Mouse (Mus musculus) intestine, embryonic 15.5 days (tissue): ENCODE results near the gene Rtn4. TPM values are rescaled to one million over a fixed set of nuclear protein-coding genes. Genes with fewer than 3 reads are reported as not detected.
"Not testable (repeated sequence)": the region's sequence is repeated elsewhere in the genome, so short reads cannot be mapped to it uniquely, and the experiment has no call there.

ENCODE experiments used
- ATAC-seq: fragments of 200-750 bp; cut with Nextera tagmentation; 2 replicates; pipeline ENCODE4 v1.8.0; 2017; ENCODE audit warnings: moderate TSS enrichment, moderate library complexity
- H3K27ac ChIP-seq: fragments of 300-500 bp; sonication (generic); 2 replicates; pipeline ENCODE4 v1.5.1; 2015; ENCODE audit warnings: mild to moderate bottlenecking, inconsistent platforms
- H3K27me3 ChIP-seq: fragments of 300-500 bp; sonication (generic); replicated peaks from 2 replicates; pipeline ENCODE4 v1.6.1; 2015; ENCODE audit warnings: inconsistent platforms
- H3K36me3 ChIP-seq: fragments of 300-500 bp; sonication (generic); 2 replicates; pipeline ENCODE4 v1.6.1; 2015; ENCODE audit warnings: inconsistent platforms
- H3K4me1 ChIP-seq: fragments of 300-500 bp; sonication (generic); replicated peaks from 2 replicates; pipeline ENCODE4 v1.6.1; 2015; ENCODE audit warnings: inconsistent platforms
- H3K4me2 ChIP-seq: fragments of 300-500 bp; sonication (generic); replicated peaks from 2 replicates; pipeline ENCODE4 v1.6.1; 2015; ENCODE audit warnings: mild to moderate bottlenecking, inconsistent platforms
- H3K4me3 ChIP-seq: fragments of 300-500 bp; sonication (generic); replicated peaks from 2 replicates; pipeline ENCODE4 v1.5.1; 2015; ENCODE audit warnings: inconsistent platforms
- H3K9ac ChIP-seq: fragments of 300-500 bp; sonication (generic); 2 replicates; pipeline ENCODE4 v1.6.1; 2015; ENCODE audit warnings: inconsistent platforms
- H3K9me3 ChIP-seq: fragments of 300-500 bp; sonication (generic); 2 replicates; pipeline ENCODE4 v1.6.1; 2016; ENCODE audit warnings: inconsistent platforms
- WGBS: fragments of 180-500 bp; shearing (Covaris S2); methylation state at CpG from one replicate; pipeline ENCODE4 v1.1.7; 2015; 5-methylcytosine and 5-hydroxymethylcytosine counted together
- polyA plus RNA-seq: library from polyadenylated mRNA; unstranded; fragments of >200 nt; fragmentation: Nextera tagmentation; extraction: Ambion mirVana; gene quantifications from 2 replicates; pipeline ENCODE4 v1.2.1, GENCODE M21; 2015

Gene Rtn4
- 48.8 and 51.0 TPM in 2 replicates for polyA plus RNA-seq

GRCm38 (mm10) chr11:29692683-29693272 lies at the start of gene Rtn4:
TSS of gene Rtn4 (plus strand) at chr11:29692947.
- H3K27me3 ChIP-seq, result no peaks in the 10 kb centered on the region

GRCm38 (mm10) chr11:29644421-29644820 lies 48.3 kb upstream of the Rtn4 start:
- no peak overlapping the region for H3K4me3 ChIP-seq
- H3K27me3 ChIP-seq, result no peaks in the 10 kb centered on the region
- 82% methylated on average over 1 of the region's 1 CpGs for WGBS
- no peak overlapping the region for H3K9ac ChIP-seq
- H3K36me3 ChIP-seq, result no peaks in the 10 kb centered on the region
- ATAC-seq, result no peak
- H3K27ac ChIP-seq, result no peak overlapping the region
- no peaks in the 10 kb centered on the region for H3K4me1 ChIP-seq
- H3K4me2 ChIP-seq, result no peak overlapping the region
- H3K9me3 ChIP-seq, result no peaks in the 10 kb centered on the region

More at GRCm38 (mm10) chr11:29692683-29693272, at the start of gene Rtn4:
- peak within 1 kb of the TSS; percentile 99 for H3K27ac ChIP-seq
- 0 out of 2 replicates have a peak, but pooled peaks cover 2% of the 10 kb centered on the region for H3K4me1 ChIP-seq
- ATAC-seq, result peak; percentile 97
- H3K4me3 ChIP-seq, result peak within 1 kb of the TSS; percentile 99
- H3K9ac ChIP-seq, result peak within 1 kb of the TSS; percentile 98
- H3K9me3 ChIP-seq, result no peaks in the 10 kb centered on the region
- H3K36me3 ChIP-seq, result no peaks in the 10 kb centered on the region
- under 1% methylated on average over 43 of the region's 43 CpGs for WGBS
- H3K4me2 ChIP-seq, result peak within 1 kb of the TSS; percentile 60

- peak; percentile 89 for ATAC-seq
- no peak overlapping the region for H3K4me3 ChIP-seq
- no peaks in the 10 kb centered on the region for H3K27me3 ChIP-seq
- no peaks in the 10 kb centered on the region for H3K36me3 ChIP-seq
- H3K9me3 ChIP-seq, result no peaks in the 10 kb centered on the region
- no peak overlapping the region for H3K27ac ChIP-seq
- WGBS, result 59% methylated on average over 5 of the region's 5 CpGs
- H3K4me2 ChIP-seq, result no peak overlapping the region
- H3K9ac ChIP-seq, result no peak overlapping the region
- no peaks in the 10 kb centered on the region for H3K4me1 ChIP-seq
These were observed 47.2 kb upstream of the Rtn4 start for GRCm38 (mm10) chr11:29645411-29646066.

GRCm38 (mm10) chr11:29647568-29648319 lies 45.0 kb upstream of the Rtn4 start:
- H3K4me3 ChIP-seq, result no peak overlapping the region
- H3K4me1 ChIP-seq, result no peaks in the 10 kb centered on the region
- no peaks in the 10 kb centered on the region for H3K9me3 ChIP-seq
- ATAC-seq, result no peak
- whole genome bisulfite sequencing, result 46% methylated on average over 6 of the region's 6 CpGs
- H3K27ac ChIP-seq, result no peak overlapping the region
- H3K9ac ChIP-seq, result no peak overlapping the region
- no peaks in the 10 kb centered on the region for H3K36me3 ChIP-seq
- no peaks in the 10 kb centered on the region for H3K27me3 ChIP-seq
- H3K4me2 ChIP-seq, result no peak overlapping the region

- H3K4me3 ChIP-seq, H3K4me1 ChIP-seq, H3K4me2 ChIP-seq, ATAC-seq, H3K9me3 ChIP-seq, H3K9ac ChIP-seq, H3K27me3 ChIP-seq, H3K27ac ChIP-seq, H3K36me3 ChIP-seq: not testable (repeated sequence)
- WGBS, result 92% methylated on average over 3 of the region's 3 CpGs
These were observed 37.4 kb upstream of the Rtn4 start for GRCm38 (mm10) chr11:29655381-29655780.

GRCm38 (mm10) chr11:29660740-29661139 lies 32.0 kb upstream of the Rtn4 start:
- H3K4me1 ChIP-seq, result no peaks in the 10 kb centered on the region
- WGBS, result 79% methylated on average over 2 of the region's 2 CpGs
- H3K9me3 ChIP-seq, result no peaks in the 10 kb centered on the region
- no peaks in the 10 kb centered on the region for H3K36me3 ChIP-seq
- no peaks in the 10 kb centered on the region for H3K27me3 ChIP-seq
- H3K9ac ChIP-seq, result no peak overlapping the region
- no peak overlapping the region for H3K4me2 ChIP-seq
- no peak overlapping the region for H3K4me3 ChIP-seq
- no peak overlapping the region for H3K27ac ChIP-seq
- ATAC-seq, result no peak

- no peak overlapping the region for H3K9ac ChIP-seq
- no peaks in the 10 kb centered on the region for H3K27me3 ChIP-seq
- no peak overlapping the region for H3K4me3 ChIP-seq
- no peak overlapping the region for H3K27ac ChIP-seq
- H3K9me3 ChIP-seq, result no peaks in the 10 kb centered on the region
- H3K4me2 ChIP-seq, result no peak overlapping the region
- 95% methylated on average over 3 of the region's 3 CpGs for WGBS
- no peak for ATAC-seq
- H3K4me1 ChIP-seq, result no peaks in the 10 kb centered on the region
- no peaks in the 10 kb centered on the region for H3K36me3 ChIP-seq
These were observed 25.1 kb upstream of the Rtn4 start for GRCm38 (mm10) chr11:29667634-29668033.

- Histone ChIP-seq H3K36me3 (no peaks in the 10 kb centered on the region), H3K4me2 (no peak overlapping the region), H3K4me1 (no peaks in the 10 kb centered on the region), H3K9me3 (no peaks in the 10 kb centered on the region), H3K27ac (no peak overlapping the region), H3K4me3 (no peak overlapping the region), H3K9ac (no peak overlapping the region), H3K27me3 (no peaks in the 10 kb centered on the region)
- no peak for ATAC-seq
- WGBS, result 68% methylated on average over 4 of the region's 4 CpGs
These were observed 23.0 kb upstream of the Rtn4 start for GRCm38 (mm10) chr11:29669706-29670105.

- no peaks in the 10 kb centered on the region for H3K36me3 ChIP-seq
- no peak overlapping the region for H3K9ac ChIP-seq
- H3K4me1 ChIP-seq, result no peaks in the 10 kb centered on the region
- ATAC-seq, result no peak
- H3K4me3 ChIP-seq, result no peak overlapping the region
- no peak overlapping the region for H3K4me2 ChIP-seq
- no peaks in the 10 kb centered on the region for H3K9me3 ChIP-seq
- H3K27ac ChIP-seq, result no peak overlapping the region
- no peaks in the 10 kb centered on the region for H3K27me3 ChIP-seq
- WGBS, result 79% methylated on average over 2 of the region's 2 CpGs
These were observed 19.4 kb upstream of the Rtn4 start for GRCm38 (mm10) chr11:29673359-29673758.

- H3K4me1 ChIP-seq, result no peaks in the 10 kb centered on the region
- 94% methylated on average over 4 of the region's 4 CpGs for WGBS
These were observed 16.0 kb upstream of the Rtn4 start for GRCm38 (mm10) chr11:29676718-29677117.

GRCm38 (mm10) chr11:29679942-29680341 lies 12.8 kb upstream of the Rtn4 start:
- Histone ChIP-seq H3K27me3 (no peaks in the 10 kb centered on the region), H3K4me1 (no peaks in the 10 kb centered on the region), H3K9me3 (no peaks in the 10 kb centered on the region), H3K4me2 (no peak overlapping the region), H3K27ac (no peak overlapping the region), H3K9ac (no peak overlapping the region), H3K36me3 (no peaks in the 10 kb centered on the region), H3K4me3 (no peak overlapping the region)
- WGBS, result 80% methylated on average over 3 of the region's 3 CpGs
- ATAC-seq, result no peak

More at GRCm38 (mm10) chr11:29676718-29677117, 16.0 kb upstream of the Rtn4 start:
- no peak overlapping the region for H3K4me3 ChIP-seq
- H3K9ac ChIP-seq, result no peak overlapping the region
- no peaks in the 10 kb centered on the region for H3K27me3 ChIP-seq
- H3K27ac ChIP-seq, result no peak overlapping the region
- no peak for ATAC-seq
- no peak overlapping the region for H3K4me2 ChIP-seq
- H3K9me3 ChIP-seq, result no peaks in the 10 kb centered on the region
- H3K36me3 ChIP-seq, result no peaks in the 10 kb centered on the region

GRCm38 (mm10) chr11:29680771-29681170 lies 12.0 kb upstream of the Rtn4 start:
- no peak overlapping the region for H3K4me3 ChIP-seq
- no peak overlapping the region for H3K27ac ChIP-seq
- 78% methylated on average over 3 of the region's 3 CpGs for WGBS
- H3K4me1 ChIP-seq, result no peaks in the 10 kb centered on the region
- ATAC-seq, result no peak
- no peaks in the 10 kb centered on the region for H3K36me3 ChIP-seq
- H3K4me2 ChIP-seq, result no peak overlapping the region
- H3K9ac ChIP-seq, result no peak overlapping the region
- no peaks in the 10 kb centered on the region for H3K9me3 ChIP-seq
- no peaks in the 10 kb centered on the region for H3K27me3 ChIP-seq
